Mouse (Mus musculus) midbrain, embryonic 15.5 days (tissue): ENCODE data around the gene B4galnt1. TPM values are rescaled to one million over a fixed set of nuclear protein-coding genes. Genes with fewer than 3 reads are reported as not detected.

Experiments used
- ATAC-seq: fragments of 200-750 bp; cut with Nextera tagmentation; replicated peaks from 2 replicates; pipeline ENCODE4 v1.8.0; 2017; ENCODE audit warnings: moderate TSS enrichment
- H3K27ac ChIP-seq: fragments of 300-500 bp; sonication (generic); 2 replicates; pipeline ENCODE4 v1.5.1; 2015; ENCODE audit warnings: mild to moderate bottlenecking, inconsistent platforms
- H3K27me3 ChIP-seq: fragments of 300-500 bp; sonication (generic); replicated peaks from 2 replicates; pipeline ENCODE4 v1.6.1; 2015; ENCODE audit warnings: inconsistent platforms
- H3K36me3 ChIP-seq: fragments of 300-500 bp; sonication (generic); replicated peaks from 2 replicates; pipeline ENCODE4 v1.6.1; 2015; ENCODE audit warnings: inconsistent platforms
- H3K4me1 ChIP-seq: fragments of 300-500 bp; sonication (generic); 2 replicates; pipeline ENCODE4 v1.6.1; 2015; ENCODE audit warnings: inconsistent platforms
- H3K4me2 ChIP-seq: fragments of 300-500 bp; sonication (generic); 2 replicates; pipeline ENCODE4 v1.6.1; 2015; ENCODE audit warnings: inconsistent platforms, mild to moderate bottlenecking, moderate library complexity
- H3K4me3 ChIP-seq: fragments of 300-500 bp; sonication (generic); 2 replicates; pipeline ENCODE4 v1.5.1; 2015; ENCODE audit warnings: mild to moderate bottlenecking, inconsistent platforms
- H3K9ac ChIP-seq: fragments of 300-500 bp; sonication (generic); 2 replicates; pipeline ENCODE4 v1.6.1; 2015; ENCODE audit warnings: mild to moderate bottlenecking, inconsistent platforms
- H3K9me3 ChIP-seq: fragments of 300-500 bp; sonication (generic); 2 replicates; pipeline ENCODE4 v1.6.1; 2016; ENCODE audit warnings: inconsistent platforms
- WGBS: fragments of 180-500 bp; shearing (Covaris S2); methylation state at CpG from one replicate; pipeline ENCODE4 v1.1.7; 2015; ENCODE audit warnings: mixed read lengths; 5-methylcytosine and 5-hydroxymethylcytosine counted together
- polyA plus RNA-seq: library from polyadenylated mRNA; unstranded; fragments of >200 nt; fragmentation: Nextera tagmentation; extraction: Ambion mirVana; gene quantifications from 2 replicates; pipeline ENCODE4 v1.2.1, GENCODE M21; 2015

Gene B4galnt1
- 62.2 and 62.3 TPM in 2 replicates for polyA plus RNA-seq

DNA sequence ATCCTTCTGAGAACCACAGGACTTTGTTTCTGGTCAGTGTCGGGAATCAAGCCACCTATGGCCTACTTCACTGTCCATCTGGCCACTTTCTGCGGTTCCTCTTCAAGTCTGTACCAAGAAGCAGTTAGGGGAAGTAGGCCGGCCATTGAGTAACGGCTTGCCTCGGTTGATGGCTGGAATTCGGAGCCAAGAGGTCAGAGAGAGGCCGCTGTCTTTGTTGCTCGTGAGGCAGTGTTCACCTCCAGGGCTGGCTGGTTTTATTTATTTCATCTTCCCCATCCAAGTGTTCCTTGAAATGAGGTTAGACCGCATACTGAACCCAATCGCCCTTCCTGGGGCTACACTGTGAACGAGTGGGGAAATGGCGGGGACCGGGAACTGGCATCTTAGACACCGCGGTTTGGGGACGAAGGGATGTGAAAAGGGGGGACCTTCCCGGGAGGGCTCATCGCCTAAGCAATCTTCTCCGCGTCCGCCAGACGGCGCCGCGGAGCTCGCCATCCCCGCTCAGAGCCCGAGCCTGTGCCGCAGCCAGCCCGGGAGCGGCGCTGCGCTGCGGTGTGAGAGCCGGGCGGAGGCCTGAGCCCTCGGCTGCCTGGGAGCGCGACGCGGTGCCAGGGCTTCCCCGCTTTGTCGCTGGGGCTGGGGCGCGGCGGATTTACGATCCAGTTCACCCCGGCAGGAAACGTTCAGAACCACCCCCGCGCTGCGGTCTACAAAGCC lies at the start of gene B4galnt1:
TSS of gene B4galnt1 (plus strand) at position 595 of the 723 bp plus-strand sequence.
- Histone ChIP-seq H3K4me2 (peak within 1 kb of the TSS; percentile 91), H3K9ac (peak within 1 kb of the TSS; percentile 97), H3K36me3 (no peaks in the 10 kb centered on the region), H3K9me3 (no peaks in the 10 kb centered on the region), H3K4me3 (peak within 1 kb of the TSS; percentile 93), H3K27me3 (peaks cover 20% of the 10 kb centered on the region), H3K4me1 (peaks cover 22% of the 10 kb centered on the region), H3K27ac (peak within 1 kb of the TSS; percentile 91)
- ATAC-seq = peak; percentile 91
- 2% methylated on average over 52 of the region's 52 CpGs for WGBS

DNA sequence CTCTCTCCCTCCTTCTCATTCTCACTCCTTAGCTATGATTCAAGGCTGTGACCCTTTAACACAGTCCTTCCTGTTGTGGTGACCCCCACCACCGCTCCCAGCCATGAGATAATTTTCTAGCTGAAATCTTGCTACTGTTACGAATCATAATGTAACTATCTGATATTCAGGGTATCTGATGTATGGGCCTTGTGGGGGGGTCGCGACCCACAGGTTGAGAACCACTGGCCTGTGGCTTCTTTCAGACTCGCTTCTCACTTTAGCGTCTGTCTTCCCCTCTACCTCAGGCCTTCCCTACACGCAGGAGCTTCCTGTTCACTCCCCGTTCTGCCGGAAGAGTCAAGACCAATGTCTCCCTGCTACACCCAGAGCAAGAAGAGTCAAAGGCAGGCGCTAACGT lies 46.6 kb upstream of the B4galnt1 start:
- WGBS = 86% methylated on average over 11 of the region's 11 CpGs
- H3K36me3 ChIP-seq = peaks cover 11% of the 10 kb centered on the region; the same call in 1 of the 2 replicates
- no peak for ATAC-seq

DNA sequence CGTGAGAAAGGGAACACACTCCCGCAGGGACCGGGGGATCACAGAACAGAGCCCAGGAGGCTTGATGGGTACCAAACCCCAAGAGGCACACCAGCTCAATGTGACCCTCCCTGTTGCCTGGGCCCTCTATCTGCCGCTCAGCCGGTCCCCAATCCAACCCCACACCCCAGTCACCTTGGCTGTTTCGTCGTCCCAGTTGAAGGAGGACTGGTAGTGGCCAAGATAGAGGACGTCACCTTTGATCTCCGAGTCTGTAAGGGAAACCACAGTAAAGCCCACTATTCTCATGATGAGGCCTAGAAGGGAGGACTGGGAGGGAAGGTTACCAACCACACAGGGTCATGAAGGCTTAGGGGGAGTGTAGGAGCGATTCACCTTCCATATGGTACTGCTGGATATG lies 45.8 kb upstream of the B4galnt1 start:
- Histone ChIP-seq H3K27ac (no peak overlapping the region), H3K36me3 (peaks cover 11% of the 10 kb centered on the region; the same call in 1 of the 2 replicates), H3K4me2 (no peak overlapping the region), H3K4me3 (no peak overlapping the region), H3K4me1 (peaks cover 34% of the 10 kb centered on the region), H3K9me3 (no peaks in the 10 kb centered on the region), H3K27me3 (no peaks in the 10 kb centered on the region), H3K9ac (no peak overlapping the region)
- ATAC-seq = no peak
- WGBS = 92% methylated on average over 10 of the region's 10 CpGs

More for the DNA sequence above, 46.6 kb upstream of the B4galnt1 start:
- H3K9me3 ChIP-seq = no peaks in the 10 kb centered on the region
- H3K27ac ChIP-seq = no peak overlapping the region
- no peak overlapping the region for H3K4me3 ChIP-seq
- no peak overlapping the region for H3K4me2 ChIP-seq
- no peaks in the 10 kb centered on the region for H3K27me3 ChIP-seq
- peaks cover 32% of the 10 kb centered on the region for H3K4me1 ChIP-seq
- H3K9ac ChIP-seq = no peak overlapping the region

DNA sequence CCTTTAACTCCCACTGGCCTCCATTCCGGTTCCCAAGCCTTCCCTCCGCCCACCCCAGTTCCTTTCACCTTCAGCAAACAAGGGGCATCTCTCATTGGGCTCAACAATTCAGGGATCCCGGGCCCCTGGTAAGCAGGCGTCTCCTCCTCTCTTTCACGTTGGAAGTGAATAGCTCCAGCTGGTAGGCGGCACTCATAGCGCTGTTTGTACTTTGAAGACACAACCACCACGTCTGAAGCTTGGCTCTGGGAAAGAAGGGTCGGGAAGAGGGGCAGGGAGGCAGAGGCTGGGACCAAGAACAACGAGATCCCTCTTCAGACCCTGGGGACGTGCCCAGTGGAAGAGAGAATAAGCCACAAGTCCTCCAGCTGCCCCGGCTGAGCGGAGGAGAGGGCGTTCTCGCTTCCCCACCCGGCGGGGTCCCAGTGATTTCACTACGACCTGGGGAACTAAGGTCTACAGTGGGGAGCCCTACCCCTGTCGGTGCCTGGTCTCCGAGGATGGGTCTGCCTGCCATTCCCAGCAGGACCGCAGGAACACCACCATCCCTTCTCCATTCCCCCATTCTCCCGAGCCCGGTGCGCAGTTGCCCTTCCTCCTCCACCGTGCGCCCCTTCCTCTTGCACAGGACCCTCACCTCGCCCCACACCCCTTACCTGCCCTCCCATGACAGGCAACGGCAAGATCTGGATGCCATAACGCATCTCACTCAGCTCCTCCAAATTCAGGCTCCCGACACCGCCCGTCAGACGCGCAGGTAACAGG lies 44.5 kb upstream of the B4galnt1 start:
- WGBS = 2% methylated on average over 34 of the region's 34 CpGs
- no peaks in the 10 kb centered on the region for H3K9me3 ChIP-seq
- peak; percentile 56 for ATAC-seq
- H3K27ac ChIP-seq = peak overlapping the region; percentile 77
- peak overlapping the region; percentile 97 for H3K4me2 ChIP-seq
- peak overlapping the region; percentile 88 for H3K4me3 ChIP-seq
- no peaks in the 10 kb centered on the region for H3K27me3 ChIP-seq
- 0 out of 2 replicates have a peak, but pooled peaks cover 11% of the 10 kb centered on the region for H3K36me3 ChIP-seq
- H3K9ac ChIP-seq = peak overlapping the region; percentile 86
- H3K4me1 ChIP-seq = peaks cover 34% of the 10 kb centered on the region

DNA sequence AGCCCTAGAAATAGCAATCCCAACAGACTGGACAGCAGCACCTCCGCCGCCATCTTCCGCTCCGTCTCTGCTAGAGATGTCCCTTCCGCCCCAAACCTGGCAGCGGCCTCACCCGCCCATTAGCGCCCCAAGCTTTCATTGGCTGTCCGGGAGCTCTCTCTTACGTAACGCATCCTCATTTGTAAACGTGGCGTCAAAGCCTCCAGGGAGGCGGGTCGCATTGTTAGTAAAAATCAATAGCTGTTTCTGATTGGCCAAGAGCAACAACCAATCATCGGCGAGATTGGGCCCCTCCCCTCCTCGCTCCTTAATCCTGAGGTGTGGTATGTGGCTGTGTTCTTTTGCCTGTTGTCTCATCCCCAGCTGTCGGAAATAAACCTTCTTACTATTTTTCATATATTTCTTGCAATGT lies 44.0 kb upstream of the B4galnt1 start, which contains the start of gene Os9:
TSS of gene Os9 (minus strand) at position 66 of the 412 bp plus-strand sequence.
- peak; percentile 96 for ATAC-seq
- H3K4me3 ChIP-seq = peak within 1 kb of the TSS; percentile 88
- WGBS = 0% methylated on average over 19 of the region's 19 CpGs

DNA sequence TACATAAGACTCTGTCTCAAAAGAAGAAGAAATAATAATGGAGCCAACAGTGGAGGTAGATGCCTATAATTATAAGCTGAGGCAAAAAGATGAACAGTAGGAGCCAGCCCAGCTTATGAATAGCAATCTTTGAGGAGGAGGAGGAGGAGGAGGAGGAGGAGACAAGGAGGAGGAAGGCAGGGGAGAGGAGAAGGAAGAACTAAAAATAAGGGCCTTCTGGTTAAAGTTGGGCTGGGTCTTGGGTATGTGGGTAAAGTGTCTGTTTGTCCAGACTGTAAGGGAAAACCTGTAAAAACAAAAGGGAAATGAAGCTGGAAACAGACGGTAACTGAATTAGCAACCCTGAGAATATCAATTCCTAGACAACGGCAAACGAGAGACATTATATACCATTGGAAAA lies 43.0 kb upstream of the B4galnt1 start:
- no peak for ATAC-seq
- Histone ChIP-seq H3K27ac (peak overlapping the region; percentile 86), H3K27me3 (no peaks in the 10 kb centered on the region), H3K4me2 (peak overlapping the region; percentile 97), H3K36me3 (0 out of 2 replicates have a peak, but pooled peaks cover 6% of the 10 kb centered on the region), H3K9me3 (no peaks in the 10 kb centered on the region), H3K4me1 (peaks cover 34% of the 10 kb centered on the region), H3K4me3 (peak overlapping the region; percentile 88), H3K9ac (peak overlapping the region; percentile 44)
- 84% methylated on average over 3 of the region's 3 CpGs for WGBS

More for the DNA sequence above, 44.0 kb upstream of the B4galnt1 start, which contains the start of gene Os9:
- peak within 1 kb of the TSS; percentile 86 for H3K27ac ChIP-seq
- peaks cover 34% of the 10 kb centered on the region for H3K4me1 ChIP-seq
- H3K4me2 ChIP-seq = peak within 1 kb of the TSS; percentile 97
- H3K27me3 ChIP-seq = no peaks in the 10 kb centered on the region
- peak within 1 kb of the TSS; percentile 86 for H3K9ac ChIP-seq
- 0 out of 2 replicates have a peak, but pooled peaks cover 6% of the 10 kb centered on the region for H3K36me3 ChIP-seq
- H3K9me3 ChIP-seq = no peaks in the 10 kb centered on the region

DNA sequence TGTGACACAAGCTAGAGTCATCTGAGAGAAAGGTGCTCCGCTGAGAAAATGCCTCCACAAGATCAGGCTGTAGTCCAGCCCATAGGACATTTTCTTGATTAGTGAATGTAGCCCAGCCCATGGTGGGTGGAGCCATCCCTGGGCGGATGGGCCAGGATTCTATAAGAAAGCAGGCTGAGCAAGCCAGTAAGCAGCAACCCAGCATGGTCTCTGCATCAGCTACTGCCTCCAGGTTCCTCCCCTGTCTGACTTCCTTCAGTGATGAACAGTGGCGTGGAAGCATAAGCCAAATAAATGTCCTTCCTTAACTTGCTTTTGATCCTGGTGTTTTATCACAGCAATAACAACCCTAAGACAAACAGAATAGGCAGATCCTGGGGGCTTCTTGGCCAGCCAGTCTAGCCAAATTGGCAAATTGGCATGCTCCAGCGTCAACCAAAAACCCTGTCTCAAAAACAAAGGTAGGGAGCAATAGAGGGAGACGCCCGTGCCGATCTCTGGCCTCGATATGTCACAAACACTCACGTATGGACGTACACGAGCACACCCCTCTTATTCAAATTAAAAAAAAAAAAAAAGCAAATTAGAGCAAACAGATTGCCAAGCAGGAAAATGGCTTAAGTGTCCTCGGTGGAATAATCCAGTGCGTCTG lies 42.1 kb upstream of the B4galnt1 start:
- 0 out of 2 replicates have a peak, but pooled peaks cover 2% of the 10 kb centered on the region for H3K36me3 ChIP-seq
- H3K4me3 ChIP-seq = peak overlapping the region; percentile 25
- peak overlapping the region; percentile 86 for H3K27ac ChIP-seq
- peak overlapping the region; percentile 97 for H3K4me2 ChIP-seq
- H3K4me1 ChIP-seq = peaks cover 34% of the 10 kb centered on the region
- no peaks in the 10 kb centered on the region for H3K27me3 ChIP-seq
- ATAC-seq = peak; percentile 31; the same call in 1 of the 2 replicates
- 5% methylated on average over 13 of the region's 13 CpGs for WGBS
- H3K9ac ChIP-seq = peak overlapping the region; percentile 41
- no peaks in the 10 kb centered on the region for H3K9me3 ChIP-seq

DNA sequence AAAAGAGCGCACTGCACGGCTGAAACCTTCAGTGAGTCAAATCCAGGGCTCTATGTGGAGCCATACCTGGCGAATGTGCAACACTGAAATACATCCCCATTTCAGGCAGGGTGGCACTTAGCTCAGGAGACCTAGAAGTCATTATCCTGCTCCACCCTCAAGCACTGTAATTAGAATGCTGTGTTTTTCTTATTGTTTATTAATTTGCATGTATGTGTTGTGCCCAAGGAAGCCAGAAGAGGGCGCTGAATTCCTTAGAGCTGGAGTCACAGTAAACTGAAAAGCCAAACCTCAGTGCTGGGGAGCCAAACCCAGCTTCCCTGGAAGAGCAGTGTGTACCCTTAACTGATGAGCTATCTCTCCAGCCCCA lies 41.6 kb upstream of the B4galnt1 start:
- Histone ChIP-seq H3K36me3 (0 out of 2 replicates have a peak, but pooled peaks cover 2% of the 10 kb centered on the region), H3K4me2 (peak overlapping the region; percentile 97), H3K27me3 (no peaks in the 10 kb centered on the region), H3K27ac (peak overlapping the region; percentile 86), H3K4me1 (peaks cover 34% of the 10 kb centered on the region), H3K9me3 (no peaks in the 10 kb centered on the region), H3K9ac (peak overlapping the region; percentile 41), H3K4me3 (peak overlapping the region; percentile 25)
- ATAC-seq = no peak
- 5% methylated on average over 4 of the region's 4 CpGs for WGBS

DNA sequence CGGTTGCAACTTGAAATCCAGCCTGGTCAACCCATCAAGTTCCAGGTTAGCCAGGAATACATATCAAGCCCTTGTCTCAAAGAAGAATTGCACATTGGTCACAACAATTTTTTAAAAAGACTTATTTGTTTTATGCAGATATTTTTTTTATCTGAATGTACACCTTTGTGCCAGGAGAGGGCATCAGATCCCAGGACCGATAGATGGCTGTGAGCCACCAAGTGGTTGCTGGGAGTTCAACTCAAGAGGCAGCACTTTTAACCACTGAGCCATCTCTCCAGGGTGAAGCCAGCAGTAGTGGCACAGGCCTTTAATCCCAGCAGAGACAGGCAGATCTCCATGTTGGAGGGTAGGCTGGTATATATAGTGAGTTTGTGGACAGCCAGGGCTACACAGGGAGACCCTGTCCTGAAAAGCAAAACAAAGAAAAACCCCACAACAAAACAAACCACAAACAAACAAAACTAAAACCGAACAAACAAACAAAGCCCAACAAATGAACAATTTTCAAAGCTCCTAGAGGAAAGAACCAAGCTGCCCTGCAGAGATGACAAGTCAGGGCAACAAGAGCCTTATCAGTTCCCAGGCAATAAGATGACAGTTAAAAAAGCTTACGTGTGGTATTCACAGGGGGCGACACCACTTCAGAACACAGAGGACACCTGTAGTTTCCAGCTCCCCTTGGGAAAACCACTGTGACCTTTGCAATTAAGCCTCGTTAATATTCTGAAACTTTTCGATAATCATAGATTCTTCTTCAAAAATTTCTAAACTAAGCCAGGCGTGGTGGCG lies 39.6 kb upstream of the B4galnt1 start:
- no peak for ATAC-seq

DNA sequence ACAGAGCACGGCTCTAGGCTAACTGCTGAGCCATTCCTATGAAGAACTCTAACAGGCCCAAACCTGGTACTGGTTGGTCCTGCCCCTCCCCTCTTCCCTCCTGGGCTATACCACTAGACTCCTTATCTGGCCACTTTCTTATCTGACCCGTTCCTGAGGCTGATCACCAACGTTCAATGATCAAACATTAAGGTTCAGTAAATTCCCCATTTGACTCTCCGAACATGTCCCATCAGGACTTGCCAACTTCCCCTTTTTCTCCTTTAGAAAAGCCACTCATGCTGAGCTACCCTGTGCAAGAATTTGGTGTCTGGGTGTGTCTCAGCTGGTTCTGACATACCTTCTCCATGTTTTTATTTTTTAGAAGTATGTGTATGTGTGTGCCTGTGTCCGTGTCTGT lies 38.4 kb upstream of the B4galnt1 start:
- Histone ChIP-seq H3K27me3 (no peaks in the 10 kb centered on the region), H3K36me3 (no peaks in the 10 kb centered on the region), H3K9ac (no peak overlapping the region), H3K4me3 (no peak overlapping the region), H3K27ac (no peak overlapping the region), H3K4me1 (peaks cover 21% of the 10 kb centered on the region), H3K4me2 (no peak overlapping the region), H3K9me3 (no peaks in the 10 kb centered on the region)
- 84% methylated on average over 5 of the region's 5 CpGs for WGBS
- no peak for ATAC-seq

More for the DNA sequence above, 39.6 kb upstream of the B4galnt1 start:
- Histone ChIP-seq H3K4me1 (peaks cover 23% of the 10 kb centered on the region), H3K9ac (no peak overlapping the region), H3K4me2 (no peak overlapping the region), H3K4me3 (no peak overlapping the region), H3K9me3 (no peaks in the 10 kb centered on the region), H3K27ac (no peak overlapping the region), H3K36me3 (no peaks in the 10 kb centered on the region), H3K27me3 (no peaks in the 10 kb centered on the region)
- WGBS = 71% methylated on average over 9 of the region's 9 CpGs

DNA sequence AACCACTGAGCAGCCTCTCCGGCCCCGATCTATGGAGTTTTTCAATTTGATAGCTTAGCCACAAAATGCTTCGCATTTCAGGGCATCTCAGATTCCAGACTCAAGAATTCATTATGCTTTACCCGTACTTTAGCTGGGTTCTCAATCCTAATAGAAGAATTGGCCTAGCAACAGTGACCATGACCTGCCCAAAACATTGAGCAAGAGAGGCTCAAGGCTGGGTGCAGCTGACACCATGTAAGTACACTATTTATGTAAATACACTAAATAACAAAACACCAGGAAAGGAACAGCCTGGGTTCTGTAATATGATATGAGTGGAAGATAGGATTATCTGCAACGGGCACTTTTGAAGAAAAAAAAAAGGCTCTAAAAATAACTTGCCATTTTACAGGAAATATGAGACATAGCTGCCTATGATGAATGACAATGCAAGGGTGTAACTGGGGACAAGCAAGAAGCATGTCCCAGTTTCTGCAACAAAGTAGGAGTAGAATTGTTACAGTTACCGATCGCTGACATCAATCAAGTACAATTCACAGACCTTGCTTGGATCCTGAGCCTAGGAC lies 37.2 kb upstream of the B4galnt1 start:
- peaks cover 9% of the 10 kb centered on the region for H3K4me1 ChIP-seq
- H3K4me2 ChIP-seq = no peak overlapping the region
- no peaks in the 10 kb centered on the region for H3K36me3 ChIP-seq
- ATAC-seq = no peak
- no peak overlapping the region for H3K27ac ChIP-seq
- no peaks in the 10 kb centered on the region for H3K9me3 ChIP-seq
- H3K27me3 ChIP-seq = no peaks in the 10 kb centered on the region
- no peak overlapping the region for H3K9ac ChIP-seq
- WGBS = 90% methylated on average over 7 of the region's 7 CpGs
- H3K4me3 ChIP-seq = no peak overlapping the region
